Mouse (Mus musculus): ENCODE data around the gene Fxyd3. TPM values are rescaled to one million over a fixed set of nuclear protein-coding genes. Genes with fewer than 3 reads are reported as not detected.

Fxyd3 gene
- polyA plus RNA-seq, 1 experiment from 2014 or later, result 1.1 TPM

GRCm38 (mm10) chr7:31096892-31097564, 20.5 kb upstream of the Fxyd3 start:
- H3K27me3 ChIP-seq, result no peaks in the 10 kb centered on the region; the same call in 1 of the 2 replicates
- H3K9ac ChIP-seq, result no peak overlapping the region
- H3K36me3 ChIP-seq (replicated peaks), result no peaks in the 10 kb centered on the region
- H3K27ac ChIP-seq, result no peak overlapping the region
- no peak overlapping the region for H3K4me3 ChIP-seq (replicated peaks)
- H3K4me2 ChIP-seq, result no peak overlapping the region
- no peaks in the 10 kb centered on the region for H3K9me3 ChIP-seq
- ATAC-seq (ENCODE audit: low FRiP score), result no peak
- 0 out of 2 replicates have a peak, but pooled peaks cover 4% of the 10 kb centered on the region for H3K4me1 ChIP-seq
- WGBS, result 74% methylated on average over 9 of the region's 9 CpGs

DNA sequence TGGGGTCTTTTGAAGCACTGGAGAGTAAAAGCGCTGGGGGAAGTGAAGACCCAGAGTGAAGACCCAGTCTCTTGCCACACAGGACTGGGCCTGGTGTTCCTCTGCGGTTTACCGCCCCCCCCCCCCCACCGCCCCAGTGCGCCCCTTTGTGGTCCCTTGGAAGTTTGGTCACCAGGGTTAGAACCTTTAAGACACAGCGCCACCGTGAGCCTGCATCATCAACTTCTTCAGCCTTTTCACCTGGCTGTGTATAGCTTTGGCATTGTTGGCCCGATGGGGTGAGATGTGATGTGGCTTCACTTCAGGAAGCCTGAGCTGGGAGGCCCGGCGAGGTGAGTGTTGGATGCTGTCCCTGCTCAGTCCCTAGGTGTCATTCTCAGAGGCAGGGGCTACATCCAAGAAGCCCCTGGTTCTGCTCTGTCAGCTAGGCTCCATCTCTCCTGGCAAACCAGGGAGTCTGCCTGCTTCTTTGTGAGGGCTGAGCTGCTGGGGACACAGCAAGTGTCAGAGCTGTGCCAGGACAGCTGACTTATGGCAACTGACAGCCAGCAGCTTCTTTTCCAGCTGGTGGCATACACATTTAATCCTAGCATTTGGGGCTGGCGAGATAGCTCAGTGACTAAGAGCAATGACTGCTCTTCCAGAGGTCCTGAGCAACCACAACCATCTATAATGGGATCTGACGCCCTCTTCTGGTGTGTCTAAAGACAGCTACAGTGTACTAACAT, 18.4 kb upstream of the Fxyd3 start:
- Histone ChIP-seq H3K4me2 (no peak overlapping the region), H3K9ac (no peak overlapping the region), H3K36me3 (replicated peaks) (no peaks in the 10 kb centered on the region), H3K4me3 (replicated peaks) (no peak overlapping the region), H3K27me3 (peaks cover 3% of the 10 kb centered on the region; the same call in 1 of the 2 replicates), H3K27ac (no peak overlapping the region), H3K4me1 (0 out of 2 replicates have a peak, but pooled peaks cover 4% of the 10 kb centered on the region), H3K9me3 (no peaks in the 10 kb centered on the region)
- WGBS, result 24% methylated on average over 11 of the region's 12 CpGs
- no peak for ATAC-seq (ENCODE audit: low FRiP score)

DNA sequence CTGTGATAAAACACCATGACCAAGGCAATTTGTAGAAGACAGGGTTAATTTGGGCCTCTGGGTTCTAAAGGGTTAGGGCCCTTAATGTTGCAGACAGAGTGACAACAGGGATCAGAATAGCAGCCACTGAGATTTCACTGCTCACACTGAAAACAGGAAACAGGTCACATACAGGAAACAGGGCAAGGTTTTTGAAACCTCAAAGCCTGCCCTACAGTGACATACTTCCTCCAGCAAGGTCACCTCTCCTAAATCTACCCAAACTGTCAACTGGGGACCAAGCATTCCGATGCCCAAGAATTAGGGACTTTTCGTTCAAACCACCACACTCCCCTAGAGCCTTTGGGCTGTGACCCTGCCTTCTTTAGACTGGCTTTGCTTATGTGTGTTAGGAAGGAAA, 13.2 kb upstream of the Fxyd3 start:
- Histone ChIP-seq H3K27me3 (peaks cover 3% of the 10 kb centered on the region; the same call in 1 of the 2 replicates), H3K4me1 (peaks cover 7% of the 10 kb centered on the region), H3K27ac (no peak overlapping the region), H3K36me3 (replicated peaks) (no peaks in the 10 kb centered on the region), H3K4me3 (replicated peaks) (no peak overlapping the region), H3K4me2 (no peak overlapping the region), H3K9me3 (no peaks in the 10 kb centered on the region), H3K9ac (no peak overlapping the region)
- ATAC-seq (ENCODE audit: low FRiP score), result no peak
- 91% methylated on average over 2 of the region's 2 CpGs for WGBS

GRCm38 (mm10) chr7:31088206-31088605, 11.7 kb upstream of the Fxyd3 start:
- Histone ChIP-seq H3K9me3 (no peaks in the 10 kb centered on the region), H3K9ac (no peak overlapping the region), H3K4me2 (no peak overlapping the region), H3K27ac (no peak overlapping the region), H3K27me3 (peaks cover 5% of the 10 kb centered on the region; the same call in 1 of the 2 replicates), H3K4me1 (peaks cover 9% of the 10 kb centered on the region), H3K4me3 (replicated peaks) (no peak overlapping the region), H3K36me3 (replicated peaks) (no peaks in the 10 kb centered on the region)
- no peak for ATAC-seq (ENCODE audit: low FRiP score)
- WGBS, result 71% methylated on average over 3 of the region's 3 CpGs

GRCm38 (mm10) chr7:31087262-31087661, 10.8 kb upstream of the Fxyd3 start:
- Histone ChIP-seq H3K9me3 (no peaks in the 10 kb centered on the region), H3K4me2 (no peak overlapping the region), H3K36me3 (replicated peaks) (no peaks in the 10 kb centered on the region), H3K27ac (no peak overlapping the region), H3K4me3 (replicated peaks) (no peak overlapping the region), H3K27me3 (peaks cover 7% of the 10 kb centered on the region; the same call in 1 of the 2 replicates), H3K4me1 (peaks cover 15% of the 10 kb centered on the region), H3K9ac (no peak overlapping the region)
- WGBS, result 85% methylated on average over 2 of the region's 2 CpGs
- no peak for ATAC-seq (ENCODE audit: low FRiP score)

DNA sequence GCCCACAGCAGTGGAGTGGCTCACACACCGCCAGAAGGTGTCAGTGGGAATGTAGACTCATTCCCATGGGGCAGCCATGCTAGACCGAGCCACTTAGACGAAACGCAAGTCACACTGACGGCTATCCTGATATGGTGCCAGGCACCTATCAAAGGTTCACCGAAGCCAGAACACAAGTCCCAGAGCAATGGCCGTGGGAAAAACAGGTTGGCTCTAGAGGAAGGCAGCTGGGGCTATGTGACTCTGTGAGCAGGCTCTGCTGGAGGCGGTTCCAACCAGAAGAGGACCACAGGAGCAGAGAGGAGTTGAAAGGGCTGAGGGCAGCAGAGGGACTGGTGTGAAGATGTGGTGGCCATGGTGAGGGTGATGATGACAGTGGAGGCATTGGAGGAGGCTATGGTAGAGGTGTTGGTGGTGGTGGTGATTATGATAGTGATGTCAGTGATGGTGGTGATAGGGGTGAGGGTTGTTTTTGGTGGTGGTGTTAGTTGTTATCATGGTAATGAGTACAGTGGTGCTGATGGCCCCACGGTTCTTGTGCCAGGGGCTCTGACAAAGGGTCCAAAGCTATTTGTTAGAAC, 9.8 kb upstream of the Fxyd3 start:
- H3K36me3 ChIP-seq (replicated peaks), result no peaks in the 10 kb centered on the region
- H3K27me3 ChIP-seq, result 0 out of 2 replicates have a peak, but pooled peaks cover 4% of the 10 kb centered on the region
- no peak overlapping the region for H3K9ac ChIP-seq
- no peak overlapping the region for H3K4me3 ChIP-seq (replicated peaks)
- H3K4me1 ChIP-seq, result peaks cover 15% of the 10 kb centered on the region
- 85% methylated on average over 9 of the region's 9 CpGs for WGBS
- no peaks in the 10 kb centered on the region for H3K9me3 ChIP-seq
- no peak for ATAC-seq (ENCODE audit: low FRiP score)
- no peak overlapping the region for H3K4me2 ChIP-seq
- H3K27ac ChIP-seq, result no peak overlapping the region

DNA sequence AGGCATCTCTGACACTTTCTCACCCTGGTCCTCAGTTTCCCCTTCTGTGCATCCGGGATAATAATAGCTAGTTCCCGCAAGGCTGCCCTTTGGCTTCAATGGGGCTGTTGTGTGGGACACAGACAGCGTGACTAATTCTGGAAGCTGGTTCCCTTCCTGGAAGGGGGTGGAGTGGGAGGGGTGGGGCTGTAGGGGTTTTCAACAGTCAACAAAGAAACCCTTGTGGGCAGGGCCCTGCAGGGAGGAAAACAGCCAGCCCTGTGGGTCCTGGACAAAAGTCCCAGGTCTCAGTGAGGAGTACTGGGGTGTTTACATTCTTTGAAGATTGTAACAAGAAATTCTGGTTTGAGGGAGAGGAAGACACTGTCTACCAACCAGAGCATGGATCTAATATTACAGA, 8.7 kb upstream of the Fxyd3 start:
- 31% methylated on average over 3 of the region's 3 CpGs for WGBS
- no peak overlapping the region for H3K4me3 ChIP-seq (replicated peaks)
- peaks cover 15% of the 10 kb centered on the region for H3K4me1 ChIP-seq
- 0 out of 2 replicates have a peak, but pooled peaks cover 4% of the 10 kb centered on the region for H3K27me3 ChIP-seq
- H3K9me3 ChIP-seq, result no peaks in the 10 kb centered on the region
- ATAC-seq (ENCODE audit: low FRiP score), result no peak
- no peak overlapping the region for H3K27ac ChIP-seq
- no peak overlapping the region for H3K9ac ChIP-seq
- no peak overlapping the region for H3K4me2 ChIP-seq
- H3K36me3 ChIP-seq (replicated peaks), result no peaks in the 10 kb centered on the region

GRCm38 (mm10) chr7:31084140-31084539, 7.6 kb upstream of the Fxyd3 start:
- Histone ChIP-seq H3K36me3 (replicated peaks) (no peaks in the 10 kb centered on the region), H3K9ac (no peak overlapping the region), H3K27me3 (0 out of 2 replicates have a peak, but pooled peaks cover 4% of the 10 kb centered on the region), H3K9me3 (no peaks in the 10 kb centered on the region), H3K27ac (no peak overlapping the region), H3K4me3 (replicated peaks) (no peak overlapping the region), H3K4me1 (peaks cover 15% of the 10 kb centered on the region), H3K4me2 (no peak overlapping the region)
- no peak for ATAC-seq (ENCODE audit: low FRiP score)
- WGBS, result 68% methylated on average over 9 of the region's 9 CpGs

- Histone ChIP-seq H3K4me2 (no peak overlapping the region), H3K27ac (no peak overlapping the region), H3K27me3 (0 out of 2 replicates have a peak, but pooled peaks cover 4% of the 10 kb centered on the region), H3K36me3 (replicated peaks) (no peaks in the 10 kb centered on the region), H3K4me3 (replicated peaks) (no peak overlapping the region), H3K9me3 (no peaks in the 10 kb centered on the region), H3K4me1 (peaks cover 15% of the 10 kb centered on the region), H3K9ac (no peak overlapping the region)
- ATAC-seq (ENCODE audit: low FRiP score), result no peak
- 69% methylated on average over 14 of the region's 14 CpGs for WGBS
Measured at GRCm38 (mm10) chr7:31082831-31083588, 6.5 kb upstream of the Fxyd3 start.

DNA sequence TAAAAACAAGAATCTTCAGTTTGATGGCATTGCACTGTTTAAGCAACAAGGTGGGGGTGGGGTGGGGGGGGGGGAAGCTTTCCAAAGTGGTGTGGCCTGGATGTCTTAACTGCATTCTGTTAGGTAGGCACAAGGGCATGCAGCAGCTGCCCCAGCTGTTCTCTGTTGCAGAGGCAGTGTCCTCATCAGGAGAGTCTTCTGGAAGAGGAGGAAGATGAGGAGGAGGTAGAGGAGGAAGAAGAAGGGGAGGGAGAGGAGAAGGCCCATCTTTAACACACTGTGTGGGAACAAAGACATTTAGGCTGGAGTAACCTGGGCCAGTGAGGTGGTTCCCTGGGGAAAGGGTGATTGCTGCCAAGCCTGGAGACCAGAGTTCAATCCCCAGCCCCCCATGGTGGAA, 5.6 kb upstream of the Fxyd3 start:
- Histone ChIP-seq H3K9ac (no peak overlapping the region), H3K4me3 (replicated peaks) (no peak overlapping the region), H3K36me3 (replicated peaks) (no peaks in the 10 kb centered on the region), H3K4me2 (no peak overlapping the region), H3K9me3 (no peaks in the 10 kb centered on the region), H3K27me3 (0 out of 2 replicates have a peak, but pooled peaks cover 4% of the 10 kb centered on the region), H3K27ac (no peak overlapping the region), H3K4me1 (peaks cover 15% of the 10 kb centered on the region)
- ATAC-seq (ENCODE audit: low FRiP score), result no peak

DNA sequence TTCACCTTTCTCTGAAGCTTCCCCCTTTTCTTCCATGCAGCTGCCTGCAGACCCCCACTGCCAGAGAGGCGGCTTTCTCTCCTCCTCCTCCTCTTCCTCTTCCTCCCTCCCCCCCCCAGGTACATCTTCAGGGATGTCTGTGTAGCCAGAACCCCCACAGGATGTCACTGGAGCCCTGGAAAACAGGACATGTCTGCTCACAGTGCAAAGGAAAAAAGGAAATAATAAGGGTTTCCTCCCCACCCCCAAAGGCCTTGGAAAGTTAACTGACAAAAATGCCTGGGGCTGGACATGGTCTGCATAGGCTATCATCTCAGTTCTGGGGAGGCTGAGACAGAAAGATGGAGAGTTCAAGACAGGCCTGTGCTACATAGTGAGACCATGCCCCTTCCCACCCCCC, 4.6 kb upstream of the Fxyd3 start:
- ATAC-seq (ENCODE audit: low FRiP score), result no peak
- WGBS, result 33% methylated on average over 1 of the region's 1 CpGs
- Histone ChIP-seq H3K27ac (no peak overlapping the region), H3K9me3 (no peaks in the 10 kb centered on the region), H3K36me3 (replicated peaks) (no peaks in the 10 kb centered on the region), H3K4me3 (replicated peaks) (no peak overlapping the region), H3K9ac (no peak overlapping the region), H3K4me1 (peaks cover 15% of the 10 kb centered on the region), H3K4me2 (no peak overlapping the region), H3K27me3 (0 out of 2 replicates have a peak, but pooled peaks cover 4% of the 10 kb centered on the region)

DNA sequence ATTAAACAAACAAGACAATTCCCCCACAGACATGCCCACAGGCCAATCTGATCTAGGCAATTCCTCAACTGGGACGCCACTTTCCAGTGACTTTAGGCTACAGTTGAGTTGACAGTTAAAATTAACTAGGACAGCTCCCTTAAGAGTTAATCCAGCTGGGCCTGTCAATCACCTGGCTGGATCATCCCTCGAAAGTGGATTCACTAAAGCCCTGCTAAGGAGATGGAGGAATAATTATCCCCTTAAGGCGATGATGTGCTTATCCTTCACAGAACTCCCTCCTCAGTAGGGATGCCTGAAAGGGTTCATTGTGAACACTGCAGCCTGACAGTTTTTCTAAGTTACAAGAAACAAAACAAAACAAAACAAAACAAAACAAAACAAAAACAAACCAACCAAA, 4.1 kb upstream of the Fxyd3 start:
- H3K4me3 ChIP-seq (replicated peaks), result no peak overlapping the region
- peaks cover 15% of the 10 kb centered on the region for H3K4me1 ChIP-seq
- ATAC-seq (ENCODE audit: low FRiP score), result no peak

More for the DNA sequence above, 4.1 kb upstream of the Fxyd3 start:
- no peaks in the 10 kb centered on the region for H3K9me3 ChIP-seq
- H3K9ac ChIP-seq, result no peak overlapping the region
- 0 out of 2 replicates have a peak, but pooled peaks cover 4% of the 10 kb centered on the region for H3K27me3 ChIP-seq
- 36% methylated on average over 3 of the region's 3 CpGs for WGBS
- H3K27ac ChIP-seq, result no peak overlapping the region
- no peaks in the 10 kb centered on the region for H3K36me3 ChIP-seq (replicated peaks)
- no peak overlapping the region for H3K4me2 ChIP-seq

All from forebrain, embryonic 12.5 days (tissue).